8 mouse cellular contexts compared by ENCODE assay signal in genomic region chr15:3271216-3271615, GRCm38 (mm10). TPM values are rescaled to one million over a fixed set of nuclear protein-coding genes. Genes with fewer than 3 reads are reported as not detected.
A peak's percentile ranks its signal among the peaks of the same experiment; 100 is the strongest.
DNase-seq lines count a peak whose midpoint lies in the region; ATAC-seq lines count a peak whose summit lies in the region.

No protein-coding gene starts in this region.

- no peak for DNase-seq in forebrain, embryonic 10.5 days (ENCODE audit: extremely low spot score, low spot score)
- no peak for DNase-seq in embryonic facial prominence, embryonic 10.5 days (ENCODE audit: low spot score)
- DNase-seq in natural killer cell, adult 2 months (ENCODE audit: low spot score in 2 of 2): no peak
- no peak for DNase-seq in cerebellum, postnatal 4 days (ENCODE audit: low spot score in 2 of 2)

- no peak for ATAC-seq in forebrain, embryonic 12.5 days (ENCODE audit: low FRiP score)
- ATAC-seq in hindbrain, embryonic 13.5 days (ENCODE audit: low FRiP score): 0 out of 2 replicates have a peak, but pooled peaks have one; percentile 22
- peak; percentile 49; the same call in 1 of the 2 replicates for ATAC-seq in liver, embryonic 12.5 days
- no peak for ATAC-seq in neural tube, embryonic 12.5 days (ENCODE audit: low FRiP score, low read depth)

- 54% methylated on average over 6 of the region's 6 CpGs for WGBS in forebrain, embryonic 10.5 days
- 53% methylated on average over 6 of the region's 6 CpGs for WGBS in forebrain, embryonic 12.5 days
- WGBS in embryonic facial prominence, embryonic 10.5 days: 35% methylated on average over 6 of the region's 6 CpGs
- 34% methylated on average over 6 of the region's 6 CpGs for WGBS in hindbrain, embryonic 13.5 days
- WGBS in liver, embryonic 12.5 days (ENCODE audit: insufficient replicate concordance): 22% methylated on average over 6 of the region's 6 CpGs
- WGBS in neural tube, embryonic 12.5 days: 22% methylated on average over 6 of the region's 6 CpGs

- H3K9ac ChIP-seq in forebrain, embryonic 12.5 days: no peak overlapping the region
- no peak overlapping the region for H3K9ac ChIP-seq in hindbrain, embryonic 13.5 days
- H3K9ac ChIP-seq in liver, embryonic 12.5 days: peak overlapping the region; percentile 68
- H3K9ac ChIP-seq in neural tube, embryonic 12.5 days: no peak overlapping the region

- no peaks in the 10 kb centered on the region for H3K36me3 ChIP-seq in forebrain, embryonic 10.5 days (replicated peaks)
- H3K36me3 ChIP-seq in forebrain, embryonic 12.5 days (replicated peaks): no peaks in the 10 kb centered on the region
- H3K36me3 ChIP-seq in embryonic facial prominence, embryonic 10.5 days (replicated peaks): no peaks in the 10 kb centered on the region; the same call in 1 of the 2 replicates
- no peaks in the 10 kb centered on the region for H3K36me3 ChIP-seq in hindbrain, embryonic 13.5 days
- H3K36me3 ChIP-seq in liver, embryonic 12.5 days: peaks cover 12% of the 10 kb centered on the region
- no peaks in the 10 kb centered on the region for H3K36me3 ChIP-seq in neural tube, embryonic 12.5 days

- no peak overlapping the region for H3K4me2 ChIP-seq in forebrain, embryonic 12.5 days
- H3K4me2 ChIP-seq in hindbrain, embryonic 13.5 days: peak overlapping the region; percentile 48
- H3K4me2 ChIP-seq in liver, embryonic 12.5 days: peak overlapping the region; percentile 57
- H3K4me2 ChIP-seq in neural tube, embryonic 12.5 days (replicated peaks): peak overlapping the region; percentile 54

- peaks cover 18% of the 10 kb centered on the region for H3K4me1 ChIP-seq in forebrain, embryonic 10.5 days
- H3K4me1 ChIP-seq in forebrain, embryonic 12.5 days: peaks cover 11% of the 10 kb centered on the region; the same call in 1 of the 2 replicates
- H3K4me1 ChIP-seq in embryonic facial prominence, embryonic 10.5 days: peaks cover 22% of the 10 kb centered on the region
- peaks cover 16% of the 10 kb centered on the region for H3K4me1 ChIP-seq in hindbrain, embryonic 13.5 days (replicated peaks)
- H3K4me1 ChIP-seq in liver, embryonic 12.5 days: peaks cover 11% of the 10 kb centered on the region; the same call in 1 of the 2 replicates
- H3K4me1 ChIP-seq in neural tube, embryonic 12.5 days: peaks cover 9% of the 10 kb centered on the region; the same call in 1 of the 2 replicates

- H3K27me3 ChIP-seq in forebrain, embryonic 10.5 days (ENCODE audit: poor library complexity, severe bottlenecking): no peaks in the 10 kb centered on the region
- no peaks in the 10 kb centered on the region for H3K27me3 ChIP-seq in forebrain, embryonic 12.5 days
- no peaks in the 10 kb centered on the region for H3K27me3 ChIP-seq in embryonic facial prominence, embryonic 10.5 days (replicated peaks; ENCODE audit: low read depth, poor library complexity, severe bottlenecking)
- H3K27me3 ChIP-seq in hindbrain, embryonic 13.5 days: no peaks in the 10 kb centered on the region
- H3K27me3 ChIP-seq in liver, embryonic 12.5 days (replicated peaks): no peaks in the 10 kb centered on the region
- H3K27me3 ChIP-seq in neural tube, embryonic 12.5 days (replicated peaks): no peaks in the 10 kb centered on the region

- H3K27ac ChIP-seq in forebrain, embryonic 10.5 days: peak overlapping the region; percentile 63
- no peak overlapping the region for H3K27ac ChIP-seq in forebrain, embryonic 12.5 days
- peak overlapping the region; percentile 91 for H3K27ac ChIP-seq in embryonic facial prominence, embryonic 10.5 days (replicated peaks)
- no peak overlapping the region for H3K27ac ChIP-seq in hindbrain, embryonic 13.5 days
- H3K27ac ChIP-seq in liver, embryonic 12.5 days: peak overlapping the region; percentile 64
- no peak overlapping the region for H3K27ac ChIP-seq in neural tube, embryonic 12.5 days

- H3K4me3 ChIP-seq in forebrain, embryonic 10.5 days: peak overlapping the region; percentile 44
- no peak overlapping the region for H3K4me3 ChIP-seq in forebrain, embryonic 12.5 days (replicated peaks)
- peak overlapping the region; percentile 52 for H3K4me3 ChIP-seq in embryonic facial prominence, embryonic 10.5 days
- H3K4me3 ChIP-seq in hindbrain, embryonic 13.5 days: peak overlapping the region; percentile 31
- H3K4me3 ChIP-seq in liver, embryonic 12.5 days: peak overlapping the region; percentile 55
- peak overlapping the region; percentile 26 for H3K4me3 ChIP-seq in neural tube, embryonic 12.5 days

- H3K9me3 ChIP-seq in forebrain, embryonic 10.5 days: no peaks in the 10 kb centered on the region
- no peaks in the 10 kb centered on the region for H3K9me3 ChIP-seq in forebrain, embryonic 12.5 days
- H3K9me3 ChIP-seq in embryonic facial prominence, embryonic 10.5 days: no peaks in the 10 kb centered on the region
- no peaks in the 10 kb centered on the region for H3K9me3 ChIP-seq in hindbrain, embryonic 13.5 days
- no peaks in the 10 kb centered on the region for H3K9me3 ChIP-seq in liver, embryonic 12.5 days (replicated peaks)
- H3K9me3 ChIP-seq in neural tube, embryonic 12.5 days: no peaks in the 10 kb centered on the region

RNA-seq across cellular contexts. Expression of gene Selenop, which starts 2.9 kb away (rescaled TPM):
- polyA plus RNA-seq in forebrain, embryonic 10.5 days (2016; fragmentation: Nextera tagmentation; extraction: Ambion mirVana): 43.6 and 44.7 TPM in 2 replicates
- polyA plus RNA-seq in forebrain, embryonic 12.5 days (2016; fragmentation: Nextera tagmentation; extraction: Ambion mirVana): 35.4 and 42.5 TPM in 2 replicates
- 53.5 and 62.5 TPM in 2 replicates for polyA plus RNA-seq in embryonic facial prominence, embryonic 10.5 days (2016; fragmentation: Nextera tagmentation; extraction: Ambion mirVana)
- polyA plus RNA-seq in hindbrain, embryonic 13.5 days (2015; fragmentation: Nextera tagmentation; extraction: Ambion mirVana): 120 and 137 TPM in 2 replicates
- 231 and 245 TPM in 2 replicates for polyA plus RNA-seq in liver, embryonic 12.5 days (2016; fragmentation: Nextera tagmentation; extraction: Ambion mirVana)
- polyA plus RNA-seq in neural tube, embryonic 12.5 days (2016; fragmentation: Nextera tagmentation; extraction: Ambion mirVana): 88.0 and 94.4 TPM in 2 replicates

RNA-seq across cellular contexts. Expression of gene Ccdc152, which starts 32.1 kb away (rescaled TPM):
- polyA plus RNA-seq in forebrain, embryonic 10.5 days (2016; fragmentation: Nextera tagmentation; extraction: Ambion mirVana): 0.20 TPM in 1 of 2 replicates, not detected in the other
- 0.14 TPM in 1 of 2 replicates, not detected in the other for polyA plus RNA-seq in forebrain, embryonic 12.5 days (2016; fragmentation: Nextera tagmentation; extraction: Ambion mirVana)
- 0.14 TPM in 1 of 2 replicates, not detected in the other for polyA plus RNA-seq in embryonic facial prominence, embryonic 10.5 days (2016; fragmentation: Nextera tagmentation; extraction: Ambion mirVana)
- polyA plus RNA-seq in hindbrain, embryonic 13.5 days (2015; fragmentation: Nextera tagmentation; extraction: Ambion mirVana): 0.13 TPM in 1 of 2 replicates, not detected in the other
- 0.11 and 0.32 TPM in 2 replicates for polyA plus RNA-seq in liver, embryonic 12.5 days (2016; fragmentation: Nextera tagmentation; extraction: Ambion mirVana)
- 0.28 TPM in 1 of 2 replicates, not detected in the other for polyA plus RNA-seq in neural tube, embryonic 12.5 days (2016; fragmentation: Nextera tagmentation; extraction: Ambion mirVana)

Comparison
In these comparisons a context has a peak if more than half of its experiments do, and no peak if none do; other contexts are left out.
1. H3K27ac ChIP-seq: peak in forebrain, embryonic 10.5 days (single experiment), embryonic facial prominence, embryonic 10.5 days (single experiment) and liver, embryonic 12.5 days (single experiment); none in forebrain, embryonic 12.5 days (single experiment), hindbrain, embryonic 13.5 days (single experiment) and neural tube, embryonic 12.5 days (single experiment).
2. ATAC-seq: peak in hindbrain, embryonic 13.5 days (single experiment) and liver, embryonic 12.5 days (single experiment); none in forebrain, embryonic 12.5 days (single experiment) and neural tube, embryonic 12.5 days (single experiment).